ENCODE assay signal across 28 mouse cellular contexts in the genomic region with DNA sequence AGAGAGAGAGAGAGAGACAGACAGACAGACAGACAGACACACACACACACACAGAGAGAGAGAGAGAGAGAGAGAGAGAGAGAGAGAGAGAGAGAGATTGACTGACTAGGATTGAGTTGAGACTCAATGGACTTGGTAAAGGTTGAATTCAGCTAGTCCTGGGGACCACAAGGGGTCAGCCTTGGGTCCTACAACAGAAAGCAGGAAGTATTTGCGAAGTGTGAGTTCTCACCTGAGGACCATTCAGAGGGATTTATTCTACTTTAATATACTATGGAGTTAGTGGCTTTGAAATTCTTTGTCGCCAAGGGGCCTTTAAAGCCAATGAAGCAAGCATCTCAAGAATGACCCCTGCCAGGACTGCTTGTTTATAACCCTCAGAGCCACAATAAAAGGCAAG.
DNase-seq lines count a peak whose midpoint lies in the region; ATAC-seq and TF ChIP-seq lines count a peak whose summit lies in the region.
"Had no signal": no experiment of that assay in that cellular context is flagged by ENCODE, and none has a peak within 500 bp of the region (broad histone marks: within the 10 kb centered on the region; RNA-seq: fewer than 3 reads in every experiment).

No protein-coding gene starts in this region.

- in situ Hi-C loops in CH12.LX (cut with MboI; ENCODE audit: low pct_ligation_motif_present, low pct_unique_long_range_greater_than_20kb, low sequenced_read_pairs): no loop called here

- no peaks in the 10 kb centered on the region for H3K27me3 ChIP-seq in intestine, postnatal 0 days (replicated peaks; ENCODE audit: control insufficient read depth, insufficient read depth, low read length)
- no peaks in the 10 kb centered on the region for H3K27me3 ChIP-seq in intestine, embryonic 16.5 days (replicated peaks; ENCODE audit: control insufficient read depth, insufficient read depth, low read length)
- H3K27me3 ChIP-seq in lung, embryonic 14.5 days (ENCODE audit: insufficient read depth, low read length): no peaks in the 10 kb centered on the region
- no peaks in the 10 kb centered on the region for H3K27me3 ChIP-seq in CH12.LX (replicated peaks)
- H3K27me3 ChIP-seq: embryonic facial prominence, embryonic 13.5 days; heart, embryonic 15.5 days; hindbrain, embryonic 13.5 days; kidney, embryonic 15.5 days; limb, embryonic 15.5 days; liver, embryonic 15.5 days; midbrain, embryonic 13.5 days; neural tube, embryonic 13.5 days had no signal

- H3K9me3 ChIP-seq in intestine, postnatal 0 days (ENCODE audit: control insufficient read depth): no peaks in the 10 kb centered on the region
- H3K9me3 ChIP-seq in intestine, embryonic 16.5 days (ENCODE audit: control insufficient read depth, low read length): no peaks in the 10 kb centered on the region; the same call in 1 of the 2 replicates
- no peaks in the 10 kb centered on the region for H3K9me3 ChIP-seq in lung, embryonic 14.5 days (ENCODE audit: low read depth, low read length)
- H3K9me3 ChIP-seq in CH12.LX (replicated peaks; ENCODE audit: low read length): peaks cover 3% of the 10 kb centered on the region
- H3K9me3 ChIP-seq: embryonic facial prominence, embryonic 13.5 days; heart, embryonic 15.5 days; hindbrain, embryonic 13.5 days; kidney, embryonic 15.5 days; limb, embryonic 15.5 days; liver, embryonic 15.5 days; midbrain, embryonic 13.5 days; neural tube, embryonic 13.5 days had no signal

- no peak for DNase-seq in lung, embryonic 14.5 days
- DNase-seq in lung, postnatal 25 days (ENCODE audit: low spot score): no peak
- DNase-seq in CH12.LX (ENCODE audit: extremely low read depth): peak; percentile 38
- peak; percentile 28 for DNase-seq in brain, embryonic 14.5 days (ENCODE audit: low read depth)
- DNase-seq in kidney, adult 11 months: no peak
- DNase-seq in layer of hippocampus, postnatal 14 days (ENCODE audit: low spot score in 2 of 2): no peak
- DNase-seq: adrenal gland, adult 8-10 months; cerebellum, adult 2 months; cerebellum, postnatal 36 days; embryo, embryonic 11 days; gastrocnemius, postnatal 14 days; heart, postnatal 36 days; lung, postnatal 10 days; right cerebral cortex, postnatal 25 days; spleen, adult 18-20 months had no signal

- no peaks in the 10 kb centered on the region for H3K36me3 ChIP-seq in intestine, postnatal 0 days (ENCODE audit: control insufficient read depth, insufficient read depth)
- no peaks in the 10 kb centered on the region for H3K36me3 ChIP-seq in intestine, embryonic 16.5 days (ENCODE audit: control insufficient read depth, insufficient read depth, low read length)
- H3K36me3 ChIP-seq in lung, embryonic 14.5 days (ENCODE audit: insufficient read depth): no peaks in the 10 kb centered on the region
- no peaks in the 10 kb centered on the region for H3K36me3 ChIP-seq in CH12.LX (replicated peaks in 1 of 2; ENCODE audit: control insufficient read depth in 1 of 2, insufficient read depth in 1 of 2, low read length in 1 of 2)
- H3K36me3 ChIP-seq: embryonic facial prominence, embryonic 13.5 days; heart, embryonic 15.5 days; hindbrain, embryonic 13.5 days; kidney, embryonic 15.5 days; limb, embryonic 15.5 days; liver, embryonic 15.5 days; midbrain, embryonic 13.5 days; neural tube, embryonic 13.5 days had no signal

- no peak overlapping the region for H3K27ac ChIP-seq in intestine, postnatal 0 days (ENCODE audit: low read depth, low read length)
- no peak overlapping the region for H3K27ac ChIP-seq in intestine, embryonic 16.5 days (ENCODE audit: low read length)
- no peak overlapping the region for H3K27ac ChIP-seq in lung, embryonic 14.5 days (ENCODE audit: low read depth)
- no peak overlapping the region for H3K27ac ChIP-seq in CH12.LX (ENCODE audit: insufficient read depth, low read depth)
- H3K27ac ChIP-seq: embryonic facial prominence, embryonic 13.5 days; heart, embryonic 15.5 days; hindbrain, embryonic 13.5 days; kidney, embryonic 15.5 days; limb, embryonic 15.5 days; liver, embryonic 15.5 days; midbrain, embryonic 13.5 days; neural tube, embryonic 13.5 days had no signal

- no peak overlapping the region for H3K4me2 ChIP-seq in intestine, postnatal 0 days (replicated peaks; ENCODE audit: low read depth)
- H3K4me2 ChIP-seq in intestine, embryonic 16.5 days (ENCODE audit: low read depth, low read length): no peak overlapping the region
- H3K4me2 ChIP-seq in lung, embryonic 14.5 days: no peak overlapping the region
- H3K4me2 ChIP-seq in CH12.LX (ENCODE audit: insufficient read depth, low read depth, poor library complexity, severe bottlenecking): no peak overlapping the region
- H3K4me2 ChIP-seq: embryonic facial prominence, embryonic 13.5 days; heart, embryonic 15.5 days; hindbrain, embryonic 13.5 days; kidney, embryonic 15.5 days; limb, embryonic 15.5 days; liver, embryonic 15.5 days; midbrain, embryonic 13.5 days; neural tube, embryonic 13.5 days had no signal

- H3K9ac ChIP-seq in intestine, postnatal 0 days (ENCODE audit: low read depth, low read length): no peak overlapping the region
- H3K9ac ChIP-seq in intestine, embryonic 16.5 days (ENCODE audit: low read depth, low read length): no peak overlapping the region
- H3K9ac ChIP-seq in lung, embryonic 14.5 days: no peak overlapping the region
- H3K9ac ChIP-seq in CH12.LX (ENCODE audit: insufficient read depth, low read depth): no peak overlapping the region
- H3K9ac ChIP-seq: embryonic facial prominence, embryonic 13.5 days; heart, embryonic 15.5 days; hindbrain, embryonic 13.5 days; kidney, embryonic 15.5 days; limb, embryonic 15.5 days; liver, embryonic 15.5 days; midbrain, embryonic 13.5 days; neural tube, embryonic 13.5 days had no signal

- TF ChIP-seq CTCF in intestine, postnatal 0 days (IDR thresholded peaks at IDR 0.05; ENCODE audit: low read depth): peak; percentile 41
- 0 out of 2 replicates have a peak, but pooled peaks have one; percentile 7 for TF ChIP-seq CTCF in lung, embryonic 14.5 days (IDR thresholded peaks at IDR 0.05; ENCODE audit: low read depth)
- peak in 1 of 2 experiments; percentile 50; a peak in 2 of 4 replicates for TF ChIP-seq CTCF in CH12.LX (conservative IDR thresholded peaks at IDR 0.05 in 1 of 2, IDR thresholded peaks at IDR 0.05 in 1 of 2; ENCODE audit: low read depth in 2 of 2, low read length in 2 of 2)
- no peak for TF ChIP-seq CTCF in brain, embryonic 14.5 days (IDR thresholded peaks at IDR 0.05; ENCODE audit: borderline replicate concordance, extremely low read depth, insufficient read depth, insufficient read length)

- no peak for TF ChIP-seq EP300 in CH12.LX (IDR thresholded peaks at IDR 0.05; ENCODE audit: low read length)

- no peaks in the 10 kb centered on the region for H3K4me1 ChIP-seq in intestine, postnatal 0 days (replicated peaks; ENCODE audit: control insufficient read depth, insufficient read depth, low read length)
- H3K4me1 ChIP-seq in intestine, embryonic 16.5 days (ENCODE audit: control insufficient read depth, insufficient read depth, low read length): peaks cover 6% of the 10 kb centered on the region
- H3K4me1 ChIP-seq in lung, embryonic 14.5 days (ENCODE audit: insufficient read depth): 0 out of 2 replicates have a peak, but pooled peaks cover 4% of the 10 kb centered on the region
- peaks cover 7 to 44% of the 10 kb centered on the region in 2 experiments; a peak in 2 of 4 replicates for H3K4me1 ChIP-seq in CH12.LX (ENCODE audit: control insufficient read depth in 1 of 2, insufficient read depth in 2 of 2)
- H3K4me1 ChIP-seq: heart, embryonic 15.5 days; limb, embryonic 15.5 days; liver, embryonic 15.5 days; midbrain, embryonic 13.5 days had no signal

- TF ChIP-seq RAD21 in CH12.LX (IDR thresholded peaks at IDR 0.05; ENCODE audit: low read depth, low read length): peak; percentile 36

- TF ChIP-seq POLR2A in CH12.LX (IDR thresholded peaks at IDR 0.05; ENCODE audit: low read depth, low read length): no peak
- no peak for TF ChIP-seq POLR2A in brain, embryonic 14.5 days (IDR thresholded peaks at IDR 0.05; ENCODE audit: borderline replicate concordance, extremely low read depth, insufficient read depth, insufficient read length, poor library complexity, severe bottlenecking)

- H3K4me3 ChIP-seq in intestine, postnatal 0 days (ENCODE audit: low read depth, low read length): no peak overlapping the region
- no peak overlapping the region for H3K4me3 ChIP-seq in intestine, embryonic 16.5 days (ENCODE audit: low read length)
- H3K4me3 ChIP-seq in lung, embryonic 14.5 days (ENCODE audit: low read depth, low read length): no peak overlapping the region
- no peak overlapping the region for H3K4me3 ChIP-seq in CH12.LX (replicated peaks in 1 of 3; ENCODE audit: low read depth in 2 of 3, low read length in 2 of 3, poor library complexity in 1 of 3)
- H3K4me3 ChIP-seq: embryonic facial prominence, embryonic 13.5 days; erythroblast, embryonic 14.5 days; heart, embryonic 15.5 days; hindbrain, embryonic 13.5 days; kidney, embryonic 15.5 days; limb, embryonic 15.5 days; liver, embryonic 15.5 days; midbrain, embryonic 13.5 days; myocyte; neural tube, embryonic 13.5 days had no signal

- ATAC-seq in intestine, postnatal 0 days: no peak
- no peak for ATAC-seq in intestine, embryonic 16.5 days
- ATAC-seq in lung, embryonic 14.5 days (ENCODE audit: insufficient read depth): no peak
- ATAC-seq: forebrain, embryonic 14.5 days; midbrain, embryonic 13.5 days had no signal

- H3K79me2 ChIP-seq in CH12.LX (replicated peaks; ENCODE audit: control insufficient read depth, extremely low read depth, insufficient read depth, poor library complexity, severe bottlenecking): no peaks in the 10 kb centered on the region

- dilution Hi-C loops in CH12.LX (cut with MboI; ENCODE audit: extremely low pct_ligation_motif_present, extremely low pct_unique_long_range_greater_than_20kb, low sequenced_read_pairs): no loop called here

- WGBS in intestine, postnatal 0 days: 61% methylated on average over 2 of the region's 2 CpGs
- WGBS in intestine, embryonic 16.5 days: 74% methylated on average over 2 of the region's 2 CpGs
- WGBS in lung, embryonic 14.5 days: 77% methylated on average over 2 of the region's 2 CpGs

TF ChIP-seq in CH12.LX, 34 proteins besides CTCF, POLR2A, EP300 and RAD21:
- TF ChIP-seq SMC3 (IDR thresholded peaks at IDR 0.05; ENCODE audit: low read depth, low read length) (peak; percentile 39), ELF1 (IDR thresholded peaks at IDR 0.05; ENCODE audit: low read depth, low read length) (peak; percentile 47; the same call in 1 of the 2 replicates), NRF1 (IDR thresholded peaks at IDR 0.05; ENCODE audit: low read depth, low read length) (no peak)

Comparison
In these comparisons a context has a peak if more than half of its experiments do, and no peak if none do; other contexts are left out.
1. DNase-seq: peak in CH12.LX (single experiment) and brain, embryonic 14.5 days (single experiment); none in lung, embryonic 14.5 days (single experiment), lung, postnatal 25 days (single experiment), kidney, adult 11 months (single experiment) and layer of hippocampus, postnatal 14 days (0 of 2).